Mouse (Mus musculus) ES-Bruce4 (cell line): Measurements from ENCODE around the gene Eef1b2.

Source experiments
- CTCF ChIP-seq: IDR thresholded peaks from one replicate; pipeline ENCODE4 v1.8.1; 2011; ENCODE audit warnings: low read depth, low read length
- POLR2A ChIP-seq: IDR thresholded peaks from one replicate; pipeline ENCODE4 v1.8.1; 2011; ENCODE audit warnings: low read length; ENCODE audit not compliant: insufficient read depth

DNA sequence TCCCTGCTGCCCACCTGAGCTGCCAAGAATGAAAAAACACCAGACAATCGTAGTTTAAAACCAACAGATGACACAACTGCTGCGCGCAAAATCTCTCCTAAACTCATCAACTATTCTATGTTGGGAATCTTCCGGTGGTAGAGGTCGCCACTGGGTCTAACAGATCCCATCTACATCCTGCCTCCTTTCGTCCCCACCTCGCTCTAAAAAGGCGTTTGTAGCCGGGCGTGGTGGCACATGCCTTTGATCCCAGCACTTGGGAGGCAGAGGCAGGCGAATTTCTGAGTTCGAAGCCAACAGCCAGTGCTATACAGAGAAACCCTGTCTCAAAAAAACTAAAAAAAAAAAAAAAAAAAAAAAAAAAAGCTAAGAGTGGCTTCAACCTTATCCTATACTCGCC lies 36.4 kb upstream of the Eef1b2 start:
- TF ChIP-seq CTCF = no peak
- no peak for TF ChIP-seq POLR2A
